Mouse (Mus musculus) hindbrain, embryonic 14.5 days (tissue): ENCODE results near the gene Pitpnc1. TPM values are rescaled to one million over a fixed set of nuclear protein-coding genes. Genes with fewer than 3 reads are reported as not detected.
A peak's percentile ranks its signal among the peaks of the same experiment; 100 is the strongest.

Experiments used
- ATAC-seq: fragments of 200-750 bp; cut with Nextera tagmentation; 2 replicates; pipeline ENCODE4 v1.8.0; 2017; ENCODE audit warnings: moderate number of reproducible peaks, mild to moderate bottlenecking, moderate TSS enrichment, moderate library complexity; ENCODE audit not compliant: low FRiP score
- DNase-seq: peaks from one replicate; pipeline ENCODE4 v3.0.0-alpha.2; 2015; ENCODE audit warnings: low spot score
- H3K27ac ChIP-seq: fragments of 300-500 bp; sonication (generic); 2 replicates; pipeline ENCODE4 v1.5.1; 2014; ENCODE audit warnings: mild to moderate bottlenecking, moderate library complexity
- H3K27me3 ChIP-seq: fragments of 300-500 bp; sonication (generic); 2 replicates; pipeline ENCODE4 v1.6.1; 2014; ENCODE audit warnings: mild to moderate bottlenecking, low read length, mixed read lengths; ENCODE audit not compliant: control insufficient read depth, insufficient read depth
- H3K36me3 ChIP-seq: fragments of 300-500 bp; sonication (generic); replicated peaks from 2 replicates; pipeline ENCODE4 v1.6.1; 2014; ENCODE audit not compliant: control insufficient read depth, insufficient read depth
- H3K4me1 ChIP-seq: fragments of 300-500 bp; sonication (generic); replicated peaks from 2 replicates; pipeline ENCODE4 v1.6.1; 2014; ENCODE audit warnings: antibody characterized with exemption, low read length, mixed read lengths; ENCODE audit not compliant: control insufficient read depth, insufficient read depth
- H3K4me2 ChIP-seq: fragments of 300-500 bp; sonication (generic); replicated peaks from 2 replicates; pipeline ENCODE4 v1.6.1; 2014; ENCODE audit warnings: mild to moderate bottlenecking, moderate library complexity
- H3K4me3 ChIP-seq: fragments of 300-500 bp; sonication (generic); replicated peaks from 2 replicates; pipeline ENCODE4 v1.5.1; 2014; ENCODE audit warnings: mild to moderate bottlenecking, low read length
- H3K9ac ChIP-seq: fragments of 300-500 bp; sonication (generic); 2 replicates; pipeline ENCODE4 v1.6.1; 2014
- H3K9me3 ChIP-seq: fragments of 300-500 bp; sonication (generic); 2 replicates; pipeline ENCODE4 v1.6.1; 2016; ENCODE audit warnings: low read length; ENCODE audit not compliant: control insufficient read depth
- WGBS: fragments of 180-500 bp; shearing (Covaris S2); extraction: QIAGEN DNeasy Blood & Tissue Kit; methylation state at CpG from one replicate; pipeline ENCODE4 v1.1.7; 2014; 5-methylcytosine and 5-hydroxymethylcytosine counted together
- polyA plus RNA-seq: library from polyadenylated mRNA; unstranded; fragments of >200 nt; fragmentation: Nextera tagmentation; extraction: Ambion mirVana; gene quantifications from 2 replicates; pipeline ENCODE4 v1.2.1, GENCODE M21; 2014

Pitpnc1 gene
- polyA plus RNA-seq, 1 experiment from 2014 or later = 43.3 TPM

GRCm38 (mm10) chr11:107276898-107277297 lies 193.6 kb downstream of the Pitpnc1 start:
- H3K27me3 ChIP-seq = no peaks in the 10 kb centered on the region
- WGBS = 71% methylated on average over 7 of the region's 7 CpGs

GRCm38 (mm10) chr11:107276337-107276736 lies 194.2 kb downstream of the Pitpnc1 start:
- WGBS = 69% methylated on average over 3 of the region's 3 CpGs
- Histone ChIP-seq H3K4me1 (peaks cover 13% of the 10 kb centered on the region), H3K36me3 (no peaks in the 10 kb centered on the region), H3K4me3 (no peak overlapping the region), H3K9ac (no peak overlapping the region), H3K4me2 (no peak overlapping the region), H3K9me3 (no peaks in the 10 kb centered on the region), H3K27ac (no peak overlapping the region), H3K27me3 (no peaks in the 10 kb centered on the region)
- no peak for ATAC-seq
- DNase-seq = no peak

More at GRCm38 (mm10) chr11:107276898-107277297, 193.6 kb downstream of the Pitpnc1 start:
- no peak overlapping the region for H3K27ac ChIP-seq
- H3K4me3 ChIP-seq = no peak overlapping the region
- H3K9ac ChIP-seq = no peak overlapping the region
- no peak overlapping the region for H3K4me2 ChIP-seq
- no peaks in the 10 kb centered on the region for H3K9me3 ChIP-seq
- peaks cover 13% of the 10 kb centered on the region for H3K4me1 ChIP-seq
- DNase-seq (no peak), ATAC-seq (no peak)
- no peaks in the 10 kb centered on the region for H3K36me3 ChIP-seq

- ATAC-seq (peak; percentile 17; the same call in 1 of the 2 replicates), DNase-seq (peak; percentile 56)
- peaks cover 13% of the 10 kb centered on the region for H3K4me1 ChIP-seq
- H3K4me2 ChIP-seq = no peak overlapping the region
- no peak overlapping the region for H3K4me3 ChIP-seq
- H3K36me3 ChIP-seq = no peaks in the 10 kb centered on the region
- H3K27me3 ChIP-seq = no peaks in the 10 kb centered on the region
- H3K27ac ChIP-seq = no peak overlapping the region
- H3K9me3 ChIP-seq = no peaks in the 10 kb centered on the region
- no peak overlapping the region for H3K9ac ChIP-seq
- 17% methylated on average over 6 of the region's 6 CpGs for WGBS
Observed at GRCm38 (mm10) chr11:107275902-107276301, 194.6 kb downstream of the Pitpnc1 start.

GRCm38 (mm10) chr11:107274206-107274605 lies 196.3 kb downstream of the Pitpnc1 start:
- Histone ChIP-seq H3K9me3 (no peaks in the 10 kb centered on the region), H3K27ac (no peak overlapping the region), H3K4me2 (no peak overlapping the region), H3K4me3 (no peak overlapping the region), H3K27me3 (no peaks in the 10 kb centered on the region), H3K9ac (no peak overlapping the region), H3K4me1 (peaks cover 10% of the 10 kb centered on the region), H3K36me3 (no peaks in the 10 kb centered on the region)
- 77% methylated on average over 9 of the region's 9 CpGs for WGBS
- no peak for DNase-seq
- no peak for ATAC-seq

- no peak overlapping the region for H3K9ac ChIP-seq
- 0 out of 2 replicates have a peak, but pooled peaks cover 5% of the 10 kb centered on the region for H3K9me3 ChIP-seq
- 62% methylated on average over 11 of the region's 11 CpGs for WGBS
- peak overlapping the region; percentile 74 for H3K27ac ChIP-seq
- H3K4me1 ChIP-seq = peaks cover 10% of the 10 kb centered on the region
- DNase-seq (peak; percentile 75), ATAC-seq (no peak)
- no peak overlapping the region for H3K4me3 ChIP-seq
- H3K27me3 ChIP-seq = no peaks in the 10 kb centered on the region
- no peak overlapping the region for H3K4me2 ChIP-seq
- no peaks in the 10 kb centered on the region for H3K36me3 ChIP-seq
Observed at GRCm38 (mm10) chr11:107272351-107272975, 198.0 kb downstream of the Pitpnc1 start.

- Histone ChIP-seq H3K4me2 (no peak overlapping the region), H3K27me3 (no peaks in the 10 kb centered on the region), H3K27ac (no peak overlapping the region), H3K9ac (no peak overlapping the region), H3K4me3 (no peak overlapping the region), H3K36me3 (no peaks in the 10 kb centered on the region), H3K9me3 (0 out of 2 replicates have a peak, but pooled peaks cover 5% of the 10 kb centered on the region), H3K4me1 (peaks cover 10% of the 10 kb centered on the region)
- ATAC-seq (no peak), DNase-seq (no peak)
- 90% methylated on average over 9 of the region's 9 CpGs for WGBS
Observed at GRCm38 (mm10) chr11:107270564-107270963, 199.9 kb downstream of the Pitpnc1 start.

GRCm38 (mm10) chr11:107267522-107267921 lies 203.0 kb downstream of the Pitpnc1 start:
- DNase-seq (no peak), ATAC-seq (no peak)
- Histone ChIP-seq H3K36me3 (no peaks in the 10 kb centered on the region), H3K27me3 (no peaks in the 10 kb centered on the region), H3K27ac (no peak overlapping the region), H3K9ac (no peak overlapping the region), H3K9me3 (0 out of 2 replicates have a peak, but pooled peaks cover 5% of the 10 kb centered on the region), H3K4me1 (peaks cover 6% of the 10 kb centered on the region), H3K4me2 (no peak overlapping the region), H3K4me3 (no peak overlapping the region)
- 96% methylated on average over 3 of the region's 3 CpGs for WGBS

- no peaks in the 10 kb centered on the region for H3K4me1 ChIP-seq
- ATAC-seq (no peak), DNase-seq (no peak)
- H3K36me3 ChIP-seq = no peaks in the 10 kb centered on the region
- H3K4me3 ChIP-seq = no peak overlapping the region
- H3K9ac ChIP-seq = no peak overlapping the region
- H3K9me3 ChIP-seq = 0 out of 2 replicates have a peak, but pooled peaks cover 5% of the 10 kb centered on the region
- H3K27me3 ChIP-seq = no peaks in the 10 kb centered on the region
- no peak overlapping the region for H3K4me2 ChIP-seq
- WGBS = 92% methylated on average over 4 of the region's 4 CpGs
- no peak overlapping the region for H3K27ac ChIP-seq
Observed at GRCm38 (mm10) chr11:107265861-107266260, 204.6 kb downstream of the Pitpnc1 start.

- no peak overlapping the region for H3K4me3 ChIP-seq
- H3K27ac ChIP-seq = peak overlapping the region; percentile 39; the same call in 1 of the 2 replicates
- H3K9me3 ChIP-seq = 0 out of 2 replicates have a peak, but pooled peaks cover 5% of the 10 kb centered on the region
- H3K36me3 ChIP-seq = no peaks in the 10 kb centered on the region
- H3K27me3 ChIP-seq = no peaks in the 10 kb centered on the region
- no peaks in the 10 kb centered on the region for H3K4me1 ChIP-seq
- WGBS = 63% methylated on average over 20 of the region's 20 CpGs
- H3K9ac ChIP-seq = no peak overlapping the region
- no peak overlapping the region for H3K4me2 ChIP-seq
- ATAC-seq = no peak
- DNase-seq = no peak
Observed at GRCm38 (mm10) chr11:107264889-107265615, 205.4 kb downstream of the Pitpnc1 start.
